Mouse (Mus musculus) embryonic facial prominence, embryonic 11.5 days (tissue): ENCODE data around the gene Cdc42. TPM values are rescaled to one million over a fixed set of nuclear protein-coding genes. Genes with fewer than 3 reads are reported as not detected.

Experiments
- ATAC-seq: fragments of 200-750 bp; cut with Nextera tagmentation; replicated peaks from 2 replicates; pipeline ENCODE4 v1.8.0; 2017; ENCODE audit warnings: low read depth; ENCODE audit not compliant: insufficient number of reproducible peaks, low FRiP score, low TSS enrichment
- DNase-seq: peaks from one replicate; pipeline ENCODE4 v3.0.0-alpha.2; 2015; ENCODE audit warnings: low spot score
- H3K27ac ChIP-seq: fragments of 300-500 bp; sonication (generic); replicated peaks from 2 replicates; pipeline ENCODE4 v1.5.1; 2014; ENCODE audit warnings: mild to moderate bottlenecking, low read depth, low read length, control low read depth
- H3K27me3 ChIP-seq: fragments of 300-500 bp; sonication (generic); 2 replicates; pipeline ENCODE4 v1.6.1; 2014; ENCODE audit warnings: mild to moderate bottlenecking, low read length, moderate library complexity, mixed read lengths; ENCODE audit not compliant: control insufficient read depth, insufficient read depth
- H3K36me3 ChIP-seq: fragments of 300-500 bp; sonication (generic); replicated peaks from 2 replicates; pipeline ENCODE4 v1.6.1; 2014; ENCODE audit warnings: low read depth, mild to moderate bottlenecking, low read length, moderate library complexity, mixed read lengths; ENCODE audit not compliant: control insufficient read depth, insufficient read depth
- H3K4me1 ChIP-seq: fragments of 300-500 bp; sonication (generic); 2 replicates; pipeline ENCODE4 v1.6.1; 2014; ENCODE audit warnings: low read length, mixed read lengths; ENCODE audit not compliant: control insufficient read depth, insufficient read depth
- H3K4me2 ChIP-seq: fragments of 300-500 bp; sonication (generic); 2 replicates; pipeline ENCODE4 v1.6.1; 2014; ENCODE audit warnings: low read depth, mild to moderate bottlenecking, control low read depth, low read length, moderate library complexity
- H3K4me3 ChIP-seq: fragments of 300-500 bp; sonication (generic); 2 replicates; pipeline ENCODE4 v1.5.1; 2014; ENCODE audit warnings: low read depth, low read length, control low read depth
- H3K9ac ChIP-seq: fragments of 300-500 bp; sonication (generic); replicated peaks from 2 replicates; pipeline ENCODE4 v1.6.1; 2014; ENCODE audit warnings: mild to moderate bottlenecking, control low read depth, low read length
- H3K9me3 ChIP-seq: fragments of 300-500 bp; sonication (generic); replicated peaks from 2 replicates; pipeline ENCODE4 v1.6.1; 2016; ENCODE audit warnings: mild to moderate bottlenecking, low read length, inconsistent platforms, mixed read lengths; ENCODE audit not compliant: control insufficient read depth
- WGBS: fragments of 180-500 bp; shearing (Covaris S2); extraction: QIAGEN DNeasy Blood & Tissue Kit; methylation state at CpG from one replicate; pipeline ENCODE4 v1.1.7; 2014; 5-methylcytosine and 5-hydroxymethylcytosine counted together
- polyA plus RNA-seq: library from polyadenylated mRNA; unstranded; fragments of >200 nt; fragmentation: Nextera tagmentation; extraction: Ambion mirVana; gene quantifications from 2 replicates; pipeline ENCODE4 v1.2.1, GENCODE M21; 2014

Gene Cdc42
- polyA plus RNA-seq, 1 experiment from 2014 or later, result 781 TPM

DNA sequence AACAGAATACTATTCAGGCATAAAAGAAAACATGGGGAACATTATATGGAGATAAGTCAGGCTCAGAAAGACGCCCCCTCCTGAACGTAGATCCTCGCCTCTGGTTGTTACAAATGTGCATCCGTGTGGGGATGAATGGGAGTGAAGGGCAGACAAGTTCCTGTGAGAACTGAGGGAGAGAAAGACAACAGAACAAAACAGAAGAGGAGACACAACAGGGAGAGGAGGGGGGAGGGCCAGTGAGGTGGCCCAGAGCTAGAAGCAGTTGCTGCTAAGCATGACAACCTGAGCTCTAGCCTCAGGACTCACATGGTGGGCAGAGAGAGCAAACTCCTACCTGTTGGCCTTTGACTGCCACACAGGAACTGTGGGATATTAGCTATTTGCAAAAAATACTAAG lies 8.6 kb upstream of the Cdc42 start:
- no peak for ATAC-seq
- H3K4me2 ChIP-seq, result no peak overlapping the region
- H3K36me3 ChIP-seq, result no peaks in the 10 kb centered on the region
- DNase-seq, result no peak
- WGBS, result 89% methylated on average over 4 of the region's 4 CpGs
- no peaks in the 10 kb centered on the region for H3K4me1 ChIP-seq
- H3K9me3 ChIP-seq, result no peaks in the 10 kb centered on the region
- no peak overlapping the region for H3K27ac ChIP-seq
- H3K27me3 ChIP-seq, result no peaks in the 10 kb centered on the region
- no peak overlapping the region for H3K4me3 ChIP-seq
- no peak overlapping the region for H3K9ac ChIP-seq

DNA sequence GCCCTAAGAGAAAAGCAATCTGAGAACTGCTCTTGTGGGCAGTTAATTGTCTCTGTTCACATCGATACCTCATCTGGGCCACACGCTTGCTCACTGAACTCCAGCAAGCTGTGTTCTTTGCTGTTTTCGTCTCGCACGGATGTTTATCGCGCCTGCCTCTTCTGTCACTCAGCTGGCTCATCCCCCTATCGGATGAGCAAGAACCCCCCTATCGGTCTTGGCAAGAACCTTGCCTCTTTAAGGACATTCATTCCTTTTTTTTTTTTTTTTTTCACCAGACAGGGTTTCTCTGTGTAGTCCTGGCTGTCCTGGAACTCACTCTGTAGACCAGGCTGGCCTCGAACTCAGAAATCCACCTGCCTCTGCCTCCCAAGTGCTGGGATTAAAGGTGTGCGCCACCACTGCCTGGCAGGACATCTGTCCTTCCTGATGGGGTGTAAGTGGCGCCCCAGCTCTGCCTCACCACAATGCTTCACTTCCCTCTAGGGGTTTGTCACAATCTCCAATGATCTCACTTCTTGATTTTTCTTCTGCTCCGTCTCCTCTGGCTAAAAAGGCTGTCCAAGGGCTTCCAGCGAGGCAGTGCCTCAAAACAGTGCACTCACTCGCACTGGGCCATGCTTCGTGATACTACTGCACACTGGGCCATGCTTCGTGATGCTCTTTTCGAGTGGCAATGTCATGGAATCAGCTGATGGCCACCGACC lies 8.0 kb upstream of the Cdc42 start:
- DNase-seq, result no peak
- Histone ChIP-seq H3K27ac (no peak overlapping the region), H3K9ac (no peak overlapping the region), H3K4me2 (no peak overlapping the region), H3K36me3 (no peaks in the 10 kb centered on the region), H3K4me1 (no peaks in the 10 kb centered on the region), H3K27me3 (no peaks in the 10 kb centered on the region), H3K9me3 (no peaks in the 10 kb centered on the region), H3K4me3 (no peak overlapping the region)
- 86% methylated on average over 19 of the region's 19 CpGs for WGBS
- no peak for ATAC-seq

DNA sequence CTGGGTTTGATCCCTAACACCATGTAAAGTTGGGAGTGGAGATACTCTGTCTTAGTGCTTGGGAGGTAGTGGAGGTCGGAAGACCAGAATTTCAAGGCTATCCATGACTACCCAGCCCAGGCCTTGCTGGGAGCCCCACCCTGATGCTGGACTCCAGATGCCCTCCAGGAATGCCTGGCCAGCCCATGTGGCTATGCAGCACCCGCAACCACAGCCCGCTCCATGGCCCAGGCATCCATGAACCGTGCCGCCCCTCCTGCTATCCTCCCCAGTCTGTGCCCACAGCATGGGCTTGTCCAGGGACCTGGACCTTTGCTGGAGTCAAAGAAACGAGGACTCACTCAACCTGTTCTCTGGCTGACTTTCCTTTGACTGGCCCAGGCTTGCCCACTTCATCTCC lies 7.3 kb upstream of the Cdc42 start:
- no peaks in the 10 kb centered on the region for H3K36me3 ChIP-seq
- H3K27ac ChIP-seq, result no peak overlapping the region
- WGBS, result 90% methylated on average over 6 of the region's 6 CpGs
- H3K4me2 ChIP-seq, result no peak overlapping the region
- no peak for DNase-seq
- ATAC-seq, result no peak
- H3K4me3 ChIP-seq, result no peak overlapping the region
- H3K9ac ChIP-seq, result no peak overlapping the region
- no peaks in the 10 kb centered on the region for H3K4me1 ChIP-seq
- H3K27me3 ChIP-seq, result no peaks in the 10 kb centered on the region
- H3K9me3 ChIP-seq, result no peaks in the 10 kb centered on the region

DNA sequence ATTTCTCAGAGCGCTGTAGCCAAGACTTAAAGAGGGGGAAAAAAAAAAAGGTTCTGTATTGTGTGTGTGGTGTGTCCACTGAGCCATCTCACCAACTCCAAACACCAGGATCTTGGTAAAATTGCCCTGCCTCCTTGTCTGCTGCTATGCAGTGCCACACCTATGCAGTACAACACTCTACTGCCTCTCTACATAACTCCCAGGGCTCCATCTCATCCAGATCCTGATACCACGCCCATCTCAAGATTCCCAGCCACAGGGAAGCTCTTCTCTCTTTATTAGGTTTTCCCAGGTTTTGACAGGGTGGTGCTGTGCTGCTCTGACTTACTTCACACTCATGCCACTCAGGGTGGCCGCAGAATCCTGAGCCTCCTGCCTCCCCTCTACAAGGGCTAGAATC lies 3.5 kb upstream of the Cdc42 start:
- Histone ChIP-seq H3K4me2 (no peak overlapping the region), H3K27me3 (no peaks in the 10 kb centered on the region), H3K27ac (no peak overlapping the region), H3K9ac (no peak overlapping the region), H3K4me3 (no peak overlapping the region), H3K4me1 (no peaks in the 10 kb centered on the region), H3K9me3 (no peaks in the 10 kb centered on the region), H3K36me3 (no peaks in the 10 kb centered on the region)
- 71% methylated on average over 3 of the region's 3 CpGs for WGBS
- DNase-seq (no peak), ATAC-seq (no peak)

DNA sequence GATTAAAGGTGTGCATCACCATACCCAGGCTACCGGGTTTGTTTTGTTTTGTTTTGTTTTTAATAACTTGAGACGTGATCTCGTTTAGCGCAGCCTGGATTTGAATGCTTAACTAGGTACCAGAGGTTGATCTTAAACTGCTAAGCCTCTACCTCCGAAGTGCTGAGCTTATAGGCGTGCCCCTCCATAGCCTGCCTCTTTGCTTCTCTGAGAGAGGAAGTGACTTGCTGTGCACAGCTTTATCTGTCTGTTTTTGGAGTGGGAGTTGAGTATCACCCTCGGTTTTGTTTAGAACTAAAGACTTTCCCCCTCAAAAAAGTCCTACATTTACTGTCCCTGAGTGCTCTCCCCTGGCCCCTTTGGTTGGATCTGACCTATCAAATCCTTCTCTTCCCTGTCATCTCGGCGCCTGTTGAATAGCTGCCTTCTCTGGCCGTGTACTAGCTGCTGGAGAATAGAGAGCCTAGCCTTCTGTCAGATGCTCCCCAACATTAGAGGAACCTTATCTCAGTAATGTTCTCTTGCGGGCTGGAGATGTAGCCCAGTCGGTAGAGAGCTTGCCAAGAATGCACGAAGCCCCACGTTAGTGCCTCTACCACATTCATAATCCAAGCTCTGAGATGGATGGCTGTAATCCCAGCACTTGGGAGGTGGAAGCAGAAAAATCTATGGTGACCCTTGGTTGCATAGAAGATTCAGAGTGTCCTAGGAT lies 927 bp upstream of the Cdc42 start:
- Histone ChIP-seq H3K4me3 (no peak overlapping the region), H3K27me3 (no peaks in the 10 kb centered on the region), H3K27ac (no peak overlapping the region), H3K4me2 (no peak overlapping the region), H3K36me3 (no peaks in the 10 kb centered on the region), H3K4me1 (0 out of 2 replicates have a peak, but pooled peaks cover 3% of the 10 kb centered on the region), H3K9ac (no peak overlapping the region), H3K9me3 (no peaks in the 10 kb centered on the region)
- DNase-seq, result no peak
- ATAC-seq, result no peak
- 60% methylated on average over 14 of the region's 14 CpGs for WGBS

DNA sequence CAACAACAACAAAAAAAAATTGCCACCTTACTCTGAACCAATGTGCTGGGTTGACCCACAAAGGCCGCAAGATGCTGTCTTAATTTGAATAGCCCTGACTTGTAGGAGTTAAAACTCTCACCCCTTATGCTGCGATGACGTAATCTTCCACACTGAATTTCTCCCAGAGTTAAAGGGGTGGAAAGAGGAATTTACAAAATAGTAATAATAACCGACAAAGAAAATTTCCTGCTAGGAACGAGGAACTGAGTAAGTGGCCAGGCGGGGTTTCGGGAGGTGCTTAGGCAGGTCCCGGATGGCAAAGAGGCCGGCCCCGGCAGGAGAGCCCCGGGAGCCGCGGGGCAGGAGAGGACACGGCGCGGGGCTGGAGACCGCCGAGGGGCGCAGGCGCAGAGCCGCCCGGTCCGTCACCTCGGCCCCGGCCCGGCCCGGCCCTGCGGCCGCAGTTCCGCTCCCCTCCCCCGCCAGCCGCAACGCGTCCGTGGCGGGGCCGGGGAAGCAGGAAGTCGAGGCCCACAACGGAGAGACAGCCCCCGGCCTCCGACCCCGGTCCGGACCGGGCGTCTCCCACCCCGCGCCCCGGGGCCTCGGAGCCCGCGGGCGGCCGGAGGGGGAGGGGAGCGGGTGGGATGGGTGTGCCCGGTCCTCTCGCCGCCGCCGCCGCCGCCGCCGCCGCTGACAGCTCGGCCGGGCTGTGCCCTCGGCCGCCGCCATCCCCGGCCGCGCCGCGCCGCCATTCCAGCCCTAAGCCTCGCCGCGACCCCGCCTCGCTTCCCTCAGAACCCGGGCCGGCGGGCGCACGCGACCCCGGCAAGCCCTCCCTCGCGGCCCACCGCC lies 628 bp downstream of the Cdc42 start:
- peak overlapping the region; percentile 98 for H3K4me3 ChIP-seq

DNA sequence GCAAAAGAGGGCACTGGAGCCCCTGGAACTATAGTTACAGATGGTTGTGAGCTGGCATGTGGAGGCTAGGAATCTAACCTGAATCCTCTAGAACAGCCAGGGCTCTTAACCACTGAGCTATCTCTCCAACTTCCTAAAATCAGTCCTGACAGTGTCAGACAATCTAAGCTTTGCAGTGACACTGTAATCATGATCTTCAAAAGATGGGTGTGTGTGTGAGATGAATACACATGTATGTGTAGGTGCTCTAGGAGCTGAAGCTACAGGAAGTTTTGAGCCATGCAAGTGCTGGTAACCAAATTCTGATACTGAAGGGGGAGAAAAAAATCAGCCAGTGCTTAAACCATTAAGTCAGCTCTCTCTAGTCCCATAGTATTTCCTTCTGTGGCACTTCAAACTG lies 6.9 kb downstream of the Cdc42 start:
- no peaks in the 10 kb centered on the region for H3K27me3 ChIP-seq
- no peaks in the 10 kb centered on the region for H3K36me3 ChIP-seq
- no peak overlapping the region for H3K4me3 ChIP-seq
- no peak overlapping the region for H3K27ac ChIP-seq
- ATAC-seq, result no peak
- H3K4me1 ChIP-seq, result 0 out of 2 replicates have a peak, but pooled peaks cover 3% of the 10 kb centered on the region
- H3K9ac ChIP-seq, result no peak overlapping the region
- DNase-seq, result no peak
- no peak overlapping the region for H3K4me2 ChIP-seq
- H3K9me3 ChIP-seq, result no peaks in the 10 kb centered on the region

More for the DNA sequence above, 628 bp downstream of the Cdc42 start:
- Histone ChIP-seq H3K27ac (peak overlapping the region; percentile 92), H3K4me1 (0 out of 2 replicates have a peak, but pooled peaks cover 3% of the 10 kb centered on the region), H3K9ac (peak overlapping the region; percentile 99), H3K36me3 (no peaks in the 10 kb centered on the region), H3K27me3 (no peaks in the 10 kb centered on the region), H3K9me3 (no peaks in the 10 kb centered on the region), H3K4me2 (peak overlapping the region; percentile 51)
- peak; percentile 65 for DNase-seq
- under 1% methylated on average over 60 of the region's 90 CpGs for WGBS
- peak; percentile 71 for ATAC-seq
